Mouse (Mus musculus) brain, embryonic 14.5 days (tissue): Measurements from ENCODE around the gene Synj1.

Experiments used
- CTCF ChIP-seq: fragments of 200-500 bp; IDR thresholded peaks from 2 replicates; pipeline ENCODE4 v1.5.1; 2012; ENCODE audit warnings: inconsistent platforms, mild to moderate bottlenecking, moderate library complexity, borderline replicate concordance; ENCODE audit not compliant: insufficient read depth, insufficient read length; ENCODE audit errors: extremely low read depth
- POLR2A ChIP-seq: fragments of 200-500 bp; IDR thresholded peaks from 2 replicates; pipeline ENCODE4 v1.6.1; 2012; ENCODE audit warnings: mild to moderate bottlenecking, inconsistent platforms, borderline replicate concordance; ENCODE audit not compliant: poor library complexity, insufficient read depth, insufficient read length, severe bottlenecking; ENCODE audit errors: extremely low read depth

DNA sequence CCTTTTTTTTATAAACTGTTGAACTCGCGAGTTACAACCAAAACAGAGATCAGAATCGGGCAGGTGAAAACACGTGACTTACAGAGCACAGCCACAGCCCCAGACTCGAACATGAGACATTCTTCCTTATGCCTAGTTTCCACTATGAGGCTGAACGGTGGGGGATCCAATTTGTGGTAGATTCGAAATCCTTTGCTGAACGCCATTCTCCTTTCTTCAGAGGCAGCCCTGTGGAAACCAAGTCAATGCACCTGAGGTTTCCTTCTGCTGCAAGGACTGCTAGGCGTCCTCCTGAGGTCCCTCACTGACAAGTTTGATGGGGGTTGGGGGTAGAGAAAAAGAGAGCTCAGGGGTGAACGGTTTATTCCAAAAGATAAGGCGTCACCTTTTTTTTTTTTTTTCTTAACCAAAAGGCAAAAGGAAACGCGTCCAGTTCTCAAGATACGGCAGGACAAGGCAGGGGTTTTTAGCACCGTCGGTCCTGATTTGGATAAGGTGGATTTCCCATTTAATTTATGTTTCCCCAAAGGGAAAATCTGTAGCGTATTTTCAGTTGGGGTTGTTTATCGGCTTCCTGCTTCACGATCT, 1.1 kb downstream of the Synj1 start:
- no peak for TF ChIP-seq CTCF
- TF ChIP-seq POLR2A = no peak
